Mouse (Mus musculus): ENCODE measurements at regions not wholly inside any gene's neighbourhood (a gene's known extent, or its start where the extent isn't known, plus 50 kb on each side); places are given as distances from the start of the nearest gene placed in this dataset.

GRCm38 (mm10) chr1:126931754-126932153, 101.2 kb upstream of the Nckap5 start:
- H3K27me3 ChIP-seq (ENCODE audit: control insufficient read depth, insufficient read depth, low read length) = no peaks in the 10 kb centered on the region; the same call in 1 of the 2 replicates
- H3K36me3 ChIP-seq (ENCODE audit: control insufficient read depth, insufficient read depth, low read length) = no peaks in the 10 kb centered on the region
- TF ChIP-seq CTCF (IDR thresholded peaks at IDR 0.05) = peak; percentile 98
- TF ChIP-seq EP300 (IDR thresholded peaks at IDR 0.05; ENCODE audit: insufficient read depth, low read depth, low read length) = 0 out of 2 replicates have a peak, but pooled peaks have one; percentile 72
- no peak for TF ChIP-seq POLR2A (IDR thresholded peaks at IDR 0.05; ENCODE audit: insufficient read depth, low read depth, low read length)
- intact Hi-C loops (cut with DNase I) = loop anchor here (2.0 kb wide), 2 partner anchors 1141 to 1325 kb away; no protein-coding TSS in a partner anchor
- H3K79me2 ChIP-seq (replicated peaks; ENCODE audit: control insufficient read depth, insufficient read depth, low read length) = no peaks in the 10 kb centered on the region
- H3K4me3 ChIP-seq = no peak overlapping the region
- no peak overlapping the region for H3K27ac ChIP-seq
- H3K4me1 ChIP-seq (ENCODE audit: control insufficient read depth, insufficient read depth, low read length) = peaks cover 1% of the 10 kb centered on the region; the same call in 1 of the 2 replicates
- DNase-seq = peak; percentile 64 to 84
- H3K9ac ChIP-seq (ENCODE audit: low read depth, low read length) = no peak overlapping the region
- 3% methylated on average over 6 of the region's 6 CpGs for WGBS

- Histone ChIP-seq H3K36me3 (ENCODE audit: control insufficient read depth, insufficient read depth, low read length) (no peaks in the 10 kb centered on the region), H3K4me1 (ENCODE audit: control insufficient read depth, insufficient read depth, low read length) (peaks cover 1% of the 10 kb centered on the region; the same call in 1 of the 2 replicates), H3K79me2 (replicated peaks; ENCODE audit: control insufficient read depth, insufficient read depth, low read length) (no peaks in the 10 kb centered on the region), H3K27ac (no peak overlapping the region), H3K4me3 (no peak overlapping the region), H3K9ac (ENCODE audit: low read depth, low read length) (no peak overlapping the region), H3K27me3 (ENCODE audit: control insufficient read depth, insufficient read depth, low read length) (no peaks in the 10 kb centered on the region; the same call in 1 of the 2 replicates)
- 58% methylated on average over 10 of the region's 10 CpGs for WGBS
- no peak for TF ChIP-seq CTCF (IDR thresholded peaks at IDR 0.05)
- TF ChIP-seq EP300 (IDR thresholded peaks at IDR 0.05; ENCODE audit: insufficient read depth, low read depth, low read length) = no peak
- no peak for TF ChIP-seq POLR2A (IDR thresholded peaks at IDR 0.05; ENCODE audit: insufficient read depth, low read depth, low read length)
- intact Hi-C loops (cut with DNase I) = loop anchor here (2.0 kb wide), 2 partner anchors 1140 to 1324 kb away; no protein-coding TSS in a partner anchor
- DNase-seq = no peak
Observed at GRCm38 (mm10) chr1:126931093-126931492, 100.5 kb upstream of the Nckap5 start.

DNA sequence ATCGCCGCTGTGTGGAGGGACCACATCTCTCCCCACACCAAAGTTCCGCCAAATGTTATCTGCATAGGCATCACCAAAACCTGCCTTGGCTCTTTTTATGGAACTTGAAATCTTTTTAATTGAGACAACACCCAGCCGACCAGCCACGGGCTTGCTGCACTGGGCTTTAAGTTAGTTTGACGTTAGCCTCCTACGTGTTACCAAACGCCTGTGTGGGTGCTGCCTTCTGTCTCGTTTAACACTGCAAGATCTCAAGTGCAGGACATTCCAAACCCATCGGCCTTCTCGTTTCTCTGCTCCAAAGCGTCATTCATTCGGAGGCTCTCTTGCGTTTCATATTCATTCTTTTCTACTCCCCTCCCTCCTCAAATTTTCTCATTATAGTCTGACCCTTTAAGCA, 100.0 kb upstream of the Nckap5 start:
- Histone ChIP-seq H3K79me2 (replicated peaks; ENCODE audit: control insufficient read depth, insufficient read depth, low read length) (no peaks in the 10 kb centered on the region), H3K4me3 (no peak overlapping the region), H3K9ac (ENCODE audit: low read depth, low read length) (no peak overlapping the region), H3K27me3 (ENCODE audit: control insufficient read depth, insufficient read depth, low read length) (no peaks in the 10 kb centered on the region; the same call in 1 of the 2 replicates), H3K4me1 (ENCODE audit: control insufficient read depth, insufficient read depth, low read length) (peaks cover 1% of the 10 kb centered on the region; the same call in 1 of the 2 replicates), H3K27ac (no peak overlapping the region), H3K36me3 (ENCODE audit: control insufficient read depth, insufficient read depth, low read length) (no peaks in the 10 kb centered on the region)
- 85% methylated on average over 14 of the region's 14 CpGs for WGBS
- DNase-seq = no peak
- intact Hi-C loops (cut with DNase I) = loop anchor here (2.0 kb wide), 2 partner anchors 1140 to 1324 kb away; no protein-coding TSS in a partner anchor
- TF ChIP-seq POLR2A (IDR thresholded peaks at IDR 0.05; ENCODE audit: insufficient read depth, low read depth, low read length) (no peak), CTCF (IDR thresholded peaks at IDR 0.05) (no peak), EP300 (IDR thresholded peaks at IDR 0.05; ENCODE audit: insufficient read depth, low read depth, low read length) (no peak)

DNA sequence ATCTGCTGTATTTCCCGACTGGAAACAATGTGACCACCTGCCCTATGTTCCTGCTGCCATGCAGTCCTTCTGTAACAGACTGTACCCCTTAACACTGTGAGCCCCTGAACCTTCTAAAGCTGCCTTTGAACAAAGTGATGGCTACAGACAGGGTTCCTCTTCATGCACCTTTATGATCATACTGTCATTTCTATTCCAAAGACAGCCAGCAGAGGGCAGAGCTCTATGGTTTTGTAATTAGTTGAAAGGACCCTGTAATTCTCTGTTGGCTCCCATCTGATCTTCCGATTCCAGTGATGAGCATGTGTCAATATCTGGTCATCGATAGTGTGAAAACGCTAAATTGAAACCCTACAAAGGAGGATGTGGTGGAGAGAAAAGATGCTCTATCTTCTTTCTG, 99.1 kb upstream of the Nckap5 start:
- Histone ChIP-seq H3K4me1 (ENCODE audit: control insufficient read depth, insufficient read depth, low read length) (peaks cover 3% of the 10 kb centered on the region; the same call in 1 of the 2 replicates), H3K36me3 (ENCODE audit: control insufficient read depth, insufficient read depth, low read length) (no peaks in the 10 kb centered on the region), H3K27ac (no peak overlapping the region), H3K9ac (ENCODE audit: low read depth, low read length) (no peak overlapping the region), H3K4me3 (no peak overlapping the region), H3K27me3 (ENCODE audit: control insufficient read depth, insufficient read depth, low read length) (no peaks in the 10 kb centered on the region; the same call in 1 of the 2 replicates), H3K79me2 (replicated peaks; ENCODE audit: control insufficient read depth, insufficient read depth, low read length) (no peaks in the 10 kb centered on the region)
- 74% methylated on average over 4 of the region's 4 CpGs for WGBS
- TF ChIP-seq EP300 (IDR thresholded peaks at IDR 0.05; ENCODE audit: insufficient read depth, low read depth, low read length) (no peak), POLR2A (IDR thresholded peaks at IDR 0.05; ENCODE audit: insufficient read depth, low read depth, low read length) (no peak), CTCF (IDR thresholded peaks at IDR 0.05) (peak; percentile 79)
- no peak for DNase-seq
- intact Hi-C loops (cut with DNase I) = loop anchor here (2.0 to 10.0 kb wide), 6 partner anchors 97 to 1323 kb away; partner anchors contain the start of gene Nckap5

GRCm38 (mm10) chr1:126928186-126928585, 97.6 kb upstream of the Nckap5 start:
- H3K27me3 ChIP-seq (ENCODE audit: control insufficient read depth, insufficient read depth, low read length) = no peaks in the 10 kb centered on the region; the same call in 1 of the 2 replicates
- no peak for TF ChIP-seq EP300 (IDR thresholded peaks at IDR 0.05; ENCODE audit: insufficient read depth, low read depth, low read length)
- TF ChIP-seq POLR2A (IDR thresholded peaks at IDR 0.05; ENCODE audit: insufficient read depth, low read depth, low read length) = no peak
- TF ChIP-seq CTCF (IDR thresholded peaks at IDR 0.05) = no peak
- H3K4me3 ChIP-seq = no peak overlapping the region
- peaks cover 3% of the 10 kb centered on the region; the same call in 1 of the 2 replicates for H3K4me1 ChIP-seq (ENCODE audit: control insufficient read depth, insufficient read depth, low read length)
- no peaks in the 10 kb centered on the region for H3K79me2 ChIP-seq (replicated peaks; ENCODE audit: control insufficient read depth, insufficient read depth, low read length)
- 24% methylated on average over 7 of the region's 7 CpGs for WGBS
- peak in 1 of 2 experiments; percentile 7 for DNase-seq
- intact Hi-C loops (cut with DNase I) = loop anchor here (5.0 to 10.0 kb wide), 4 partner anchors 96 to 441 kb away; partner anchors contain the start of gene Nckap5
- H3K36me3 ChIP-seq (ENCODE audit: control insufficient read depth, insufficient read depth, low read length) = no peaks in the 10 kb centered on the region
- H3K9ac ChIP-seq (ENCODE audit: low read depth, low read length) = no peak overlapping the region
- no peak overlapping the region for H3K27ac ChIP-seq
